In genomic region chr12:73112326-73113087, GRCm38 (mm10) we compare ENCODE assay signal across 8 mouse cellular contexts. TPM values are rescaled to one million over a fixed set of nuclear protein-coding genes. Genes with fewer than 3 reads are reported as not detected.
A peak's percentile ranks its signal among the peaks of the same experiment; 100 is the strongest.
DNase-seq lines count a peak whose midpoint lies in the region; ATAC-seq lines count a peak whose summit lies in the region.

No protein-coding gene starts in this region.

- peak overlapping the region; percentile 95 for H3K4me2 ChIP-seq in kidney, embryonic 14.5 days (replicated peaks; ENCODE audit: low read depth, low read length)
- peak overlapping the region; percentile 74 for H3K4me2 ChIP-seq in liver, embryonic 15.5 days
- peak overlapping the region; percentile 99 for H3K4me2 ChIP-seq in neural tube, embryonic 13.5 days

- no peaks in the 10 kb centered on the region for H3K9me3 ChIP-seq in heart, embryonic 10.5 days
- H3K9me3 ChIP-seq in kidney, embryonic 14.5 days (ENCODE audit: control insufficient read depth, low read length), result no peaks in the 10 kb centered on the region
- no peaks in the 10 kb centered on the region for H3K9me3 ChIP-seq in liver, embryonic 15.5 days (replicated peaks)
- no peaks in the 10 kb centered on the region for H3K9me3 ChIP-seq in neural tube, embryonic 13.5 days

- H3K36me3 ChIP-seq in heart, embryonic 10.5 days, result peaks cover 9% of the 10 kb centered on the region; the same call in 1 of the 2 replicates
- H3K36me3 ChIP-seq in kidney, embryonic 14.5 days (ENCODE audit: control insufficient read depth, insufficient read depth, low read length), result peaks cover 8% of the 10 kb centered on the region; the same call in 1 of the 2 replicates
- no peaks in the 10 kb centered on the region for H3K36me3 ChIP-seq in liver, embryonic 15.5 days (replicated peaks)
- H3K36me3 ChIP-seq in neural tube, embryonic 13.5 days, result peaks cover 5% of the 10 kb centered on the region; the same call in 1 of the 2 replicates

- H3K9ac ChIP-seq in kidney, embryonic 14.5 days (ENCODE audit: low read depth, low read length), result peak overlapping the region; percentile 87
- H3K9ac ChIP-seq in liver, embryonic 15.5 days, result no peak overlapping the region
- H3K9ac ChIP-seq in neural tube, embryonic 13.5 days, result peak overlapping the region; percentile 81

- H3K4me3 ChIP-seq in heart, embryonic 10.5 days, result peak overlapping the region; percentile 91
- peak overlapping the region; percentile 74 for H3K4me3 ChIP-seq in kidney, embryonic 14.5 days (ENCODE audit: low read length)
- peak overlapping the region; percentile 48 for H3K4me3 ChIP-seq in liver, embryonic 15.5 days (replicated peaks)
- H3K4me3 ChIP-seq in neural tube, embryonic 13.5 days, result peak overlapping the region; percentile 77

- peak; percentile 50 for DNase-seq in CD4-positive, CD25-positive, alpha-beta regulatory T cell, adult 2 months (ENCODE audit: low read depth, low spot score)
- DNase-seq in adipocyte (ENCODE audit: low spot score), result peak; percentile 55
- DNase-seq in embryo, embryonic 9.5 days (ENCODE audit: extremely low spot score), result peak; percentile 83
- DNase-seq in heart, embryonic 10.5 days (ENCODE audit: low spot score), result peak; percentile 77
- no peak for DNase-seq in spleen, postnatal 14 days (ENCODE audit: low spot score in 2 of 2)

- H3K27me3 ChIP-seq in heart, embryonic 10.5 days (ENCODE audit: insufficient read depth, poor library complexity, severe bottlenecking), result no peaks in the 10 kb centered on the region
- no peaks in the 10 kb centered on the region for H3K27me3 ChIP-seq in kidney, embryonic 14.5 days (ENCODE audit: control insufficient read depth, insufficient read depth, low read length)
- H3K27me3 ChIP-seq in liver, embryonic 15.5 days, result peaks cover 78% of the 10 kb centered on the region
- peaks cover 29% of the 10 kb centered on the region for H3K27me3 ChIP-seq in neural tube, embryonic 13.5 days

- H3K27ac ChIP-seq in heart, embryonic 10.5 days, result peak overlapping the region; percentile 93
- peak overlapping the region; percentile 94 for H3K27ac ChIP-seq in kidney, embryonic 14.5 days (ENCODE audit: low read depth, low read length)
- no peak overlapping the region for H3K27ac ChIP-seq in liver, embryonic 15.5 days (replicated peaks)
- H3K27ac ChIP-seq in neural tube, embryonic 13.5 days (replicated peaks), result peak overlapping the region; percentile 73

- ATAC-seq in kidney, embryonic 14.5 days (ENCODE audit: low FRiP score, low TSS enrichment), result peak; percentile 16
- ATAC-seq in liver, embryonic 15.5 days (ENCODE audit: insufficient read depth), result no peak
- ATAC-seq in neural tube, embryonic 13.5 days (ENCODE audit: low read depth), result peak; percentile 45

- H3K4me1 ChIP-seq in heart, embryonic 10.5 days, result peaks cover 26% of the 10 kb centered on the region
- H3K4me1 ChIP-seq in kidney, embryonic 14.5 days (ENCODE audit: control insufficient read depth, insufficient read depth, low read length), result peaks cover 15% of the 10 kb centered on the region
- peaks cover 27% of the 10 kb centered on the region; the same call in 1 of the 2 replicates for H3K4me1 ChIP-seq in liver, embryonic 15.5 days (replicated peaks)
- peaks cover 26% of the 10 kb centered on the region for H3K4me1 ChIP-seq in neural tube, embryonic 13.5 days (replicated peaks)

- under 1% methylated on average over 66 of the region's 71 CpGs for WGBS in heart, embryonic 10.5 days
- under 1% methylated on average over 64 of the region's 71 CpGs for WGBS in kidney, embryonic 14.5 days
- under 1% methylated on average over 68 of the region's 71 CpGs for WGBS in liver, embryonic 15.5 days (ENCODE audit: insufficient replicate concordance)
- WGBS in neural tube, embryonic 13.5 days, result under 1% methylated on average over 62 of the region's 71 CpGs

RNA-seq across cellular contexts. Expression of gene Six4, which starts 0.7 kb away (rescaled TPM):
- 3.4 and 5.8 TPM in 2 replicates for polyA plus RNA-seq in heart, embryonic 10.5 days (2016; fragmentation: Nextera tagmentation; extraction: Ambion mirVana)
- 4.5 and 7.5 TPM in 2 replicates for polyA plus RNA-seq in kidney, embryonic 14.5 days (2014; fragmentation: Nextera tagmentation; extraction: Ambion mirVana)
- polyA plus RNA-seq in liver, embryonic 15.5 days (2015; fragmentation: Nextera tagmentation; extraction: Ambion mirVana), result 0.03 and 0.07 TPM in 2 replicates
- 1.3 and 1.6 TPM in 2 replicates for polyA plus RNA-seq in neural tube, embryonic 13.5 days (2015; fragmentation: Nextera tagmentation; extraction: Ambion mirVana)

RNA-seq across cellular contexts. Expression of gene Mnat1, which starts 11.0 kb away (rescaled TPM):
- polyA plus RNA-seq in heart, embryonic 10.5 days (2016; fragmentation: Nextera tagmentation; extraction: Ambion mirVana), result 26.8 and 32.7 TPM in 2 replicates
- polyA plus RNA-seq in kidney, embryonic 14.5 days (2014; fragmentation: Nextera tagmentation; extraction: Ambion mirVana), result 43.4 and 54.8 TPM in 2 replicates
- 7.8 and 8.0 TPM in 2 replicates for polyA plus RNA-seq in liver, embryonic 15.5 days (2015; fragmentation: Nextera tagmentation; extraction: Ambion mirVana)
- 19.6 and 21.1 TPM in 2 replicates for polyA plus RNA-seq in neural tube, embryonic 13.5 days (2015; fragmentation: Nextera tagmentation; extraction: Ambion mirVana)

RNA-seq across cellular contexts. Expression of gene Six1, which starts 58.8 kb away (rescaled TPM):
- 2.5 and 5.4 TPM in 2 replicates for polyA plus RNA-seq in heart, embryonic 10.5 days (2016; fragmentation: Nextera tagmentation; extraction: Ambion mirVana)
- polyA plus RNA-seq in kidney, embryonic 14.5 days (2014; fragmentation: Nextera tagmentation; extraction: Ambion mirVana), result 0.12 and 0.16 TPM in 2 replicates
- polyA plus RNA-seq in liver, embryonic 15.5 days (2015; fragmentation: Nextera tagmentation; extraction: Ambion mirVana), result 0.29 and 0.53 TPM in 2 replicates
- 8.8 and 13.9 TPM in 2 replicates for polyA plus RNA-seq in neural tube, embryonic 13.5 days (2015; fragmentation: Nextera tagmentation; extraction: Ambion mirVana)

Comparison
In these comparisons a context has a peak if more than half of its experiments do, and no peak if none do; other contexts are left out.
1. DNase-seq: peak in CD4-positive, CD25-positive, alpha-beta regulatory T cell, adult 2 months (single experiment), adipocyte (single experiment), embryo, embryonic 9.5 days (single experiment) and heart, embryonic 10.5 days (single experiment); none in spleen, postnatal 14 days (0 of 2).
2. Peak in every context shown above with its lines, with median percentiles within 50 percentile points of each other: H3K4me3 ChIP-seq and H3K4me2 ChIP-seq.